Mouse (Mus musculus): ENCODE results near the gene Slc25a11.

DNA sequence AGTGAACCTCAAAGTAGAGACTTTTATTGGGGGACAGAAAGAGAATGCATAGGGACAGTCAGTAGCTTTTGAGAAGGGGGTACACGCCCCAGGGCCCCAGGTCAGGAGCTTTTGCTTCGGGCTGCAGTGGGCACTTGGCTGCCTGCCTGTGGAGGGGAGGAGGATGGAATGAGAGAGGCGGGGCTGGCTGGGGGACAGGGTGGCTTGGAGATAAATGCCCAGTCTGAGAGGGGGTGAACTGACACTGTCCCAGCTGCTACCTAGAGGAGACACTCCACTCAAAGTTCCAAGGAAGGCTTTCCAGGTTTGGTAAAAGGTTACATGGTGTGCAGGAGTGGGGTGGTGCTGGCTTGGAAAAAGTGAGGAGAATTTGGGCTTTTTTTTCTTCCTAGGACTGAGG is 9.7 kb upstream of the Slc25a11 start, which contains the start of gene Eno3:
- no peak for TF ChIP-seq POLR2A (IDR thresholded peaks at IDR 0.05; ENCODE audit: control insufficient read depth, extremely low read depth, insufficient read depth, low read length, poor library complexity)
- TF ChIP-seq CTCF (IDR thresholded peaks at IDR 0.05; ENCODE audit: borderline replicate concordance, control insufficient read depth, extremely low read depth, insufficient read depth, low read length, poor library complexity), result no peak

Data from thymus, adult 2 months (tissue).